Mouse (Mus musculus): ENCODE measurements at regions not wholly inside any gene's neighbourhood (a gene's known extent, or its start where the extent isn't known, plus 50 kb on each side); places are given as distances from the start of the nearest gene placed in this dataset.

GRCm38 (mm10) chr15:6934564-6934980, 59.8 kb upstream of the Osmr start:
- Histone ChIP-seq H3K9me3 (replicated peaks; ENCODE audit: control insufficient read depth, low read length) (no peaks in the 10 kb centered on the region), H3K36me3 (replicated peaks; ENCODE audit: control insufficient read depth, insufficient read depth, low read length) (no peaks in the 10 kb centered on the region), H3K27ac (ENCODE audit: low read depth) (0 out of 2 replicates have a peak overlapping the region, but pooled peaks have one; percentile 13), H3K27me3 (ENCODE audit: control insufficient read depth, insufficient read depth, low read length) (no peaks in the 10 kb centered on the region), H3K4me2 (ENCODE audit: low read depth, low read length) (no peak overlapping the region), H3K9ac (replicated peaks; ENCODE audit: low read depth, low read length) (no peak overlapping the region), H3K4me3 (ENCODE audit: low read depth, low read length) (no peak overlapping the region), H3K4me1 (ENCODE audit: control insufficient read depth, insufficient read depth) (no peaks in the 10 kb centered on the region)
- 53% methylated on average over 4 of the region's 4 CpGs for WGBS
- TF ChIP-seq CTCF (IDR thresholded peaks at IDR 0.05; ENCODE audit: low read depth) = peak; percentile 16; the same call in 1 of the 2 replicates
- no peak for TF ChIP-seq EP300 (IDR thresholded peaks at IDR 0.05; ENCODE audit: low read depth)
- ATAC-seq (ENCODE audit: insufficient read depth, low read depth) = peak; percentile 79
- peak; percentile 59 for DNase-seq (ENCODE audit: low spot score)

- Histone ChIP-seq H3K4me2 (ENCODE audit: low read depth, low read length) (no peak overlapping the region), H3K4me3 (ENCODE audit: low read depth, low read length) (no peak overlapping the region), H3K9me3 (replicated peaks; ENCODE audit: control insufficient read depth, low read length) (no peaks in the 10 kb centered on the region), H3K27me3 (ENCODE audit: control insufficient read depth, insufficient read depth, low read length) (no peaks in the 10 kb centered on the region), H3K4me1 (ENCODE audit: control insufficient read depth, insufficient read depth) (no peaks in the 10 kb centered on the region), H3K36me3 (replicated peaks; ENCODE audit: control insufficient read depth, insufficient read depth, low read length) (no peaks in the 10 kb centered on the region), H3K9ac (replicated peaks; ENCODE audit: low read depth, low read length) (no peak overlapping the region), H3K27ac (ENCODE audit: low read depth) (no peak overlapping the region)
- no peak for TF ChIP-seq EP300 (IDR thresholded peaks at IDR 0.05; ENCODE audit: low read depth)
- TF ChIP-seq CTCF (IDR thresholded peaks at IDR 0.05; ENCODE audit: low read depth) = no peak
- DNase-seq (ENCODE audit: low spot score) (no peak), ATAC-seq (ENCODE audit: insufficient read depth, low read depth) (no peak)
- WGBS = 59% methylated on average over 4 of the region's 4 CpGs
Measured at GRCm38 (mm10) chr15:6941491-6941890, 66.7 kb upstream of the Osmr start.

- no peaks in the 10 kb centered on the region for H3K9me3 ChIP-seq (replicated peaks; ENCODE audit: control insufficient read depth, low read length)
- TF ChIP-seq CTCF (IDR thresholded peaks at IDR 0.05; ENCODE audit: low read depth) (no peak), EP300 (IDR thresholded peaks at IDR 0.05; ENCODE audit: low read depth) (no peak)
Measured at GRCm38 (mm10) chr15:6949236-6949635, 74.5 kb upstream of the Osmr start.

GRCm38 (mm10) chr15:6949686-6950085, 74.9 kb upstream of the Osmr start:
- Histone ChIP-seq H3K4me2 (ENCODE audit: low read depth, low read length) (no peak overlapping the region), H3K9ac (replicated peaks; ENCODE audit: low read depth, low read length) (no peak overlapping the region), H3K4me3 (ENCODE audit: low read depth, low read length) (no peak overlapping the region), H3K27ac (ENCODE audit: low read depth) (no peak overlapping the region), H3K9me3 (replicated peaks; ENCODE audit: control insufficient read depth, low read length) (no peaks in the 10 kb centered on the region), H3K27me3 (ENCODE audit: control insufficient read depth, insufficient read depth, low read length) (no peaks in the 10 kb centered on the region), H3K4me1 (ENCODE audit: control insufficient read depth, insufficient read depth) (no peaks in the 10 kb centered on the region), H3K36me3 (replicated peaks; ENCODE audit: control insufficient read depth, insufficient read depth, low read length) (no peaks in the 10 kb centered on the region)
- TF ChIP-seq CTCF (IDR thresholded peaks at IDR 0.05; ENCODE audit: low read depth) = no peak
- no peak for TF ChIP-seq EP300 (IDR thresholded peaks at IDR 0.05; ENCODE audit: low read depth)
- DNase-seq (ENCODE audit: low spot score) (no peak), ATAC-seq (ENCODE audit: insufficient read depth, low read depth) (no peak)
- WGBS = 87% methylated on average over 1 of the region's 1 CpGs

More at GRCm38 (mm10) chr15:6949236-6949635, 74.5 kb upstream of the Osmr start:
- ATAC-seq (ENCODE audit: insufficient read depth, low read depth) (no peak), DNase-seq (ENCODE audit: low spot score) (no peak)
- Histone ChIP-seq H3K27me3 (ENCODE audit: control insufficient read depth, insufficient read depth, low read length) (no peaks in the 10 kb centered on the region), H3K27ac (ENCODE audit: low read depth) (no peak overlapping the region), H3K4me3 (ENCODE audit: low read depth, low read length) (no peak overlapping the region), H3K36me3 (replicated peaks; ENCODE audit: control insufficient read depth, insufficient read depth, low read length) (no peaks in the 10 kb centered on the region), H3K9ac (replicated peaks; ENCODE audit: low read depth, low read length) (no peak overlapping the region), H3K4me1 (ENCODE audit: control insufficient read depth, insufficient read depth) (no peaks in the 10 kb centered on the region), H3K4me2 (ENCODE audit: low read depth, low read length) (no peak overlapping the region)
- 66% methylated on average over 5 of the region's 5 CpGs for WGBS

- H3K4me2 ChIP-seq (ENCODE audit: low read depth, low read length) = no peak overlapping the region
- 79% methylated on average over 8 of the region's 8 CpGs for WGBS
- no peak for TF ChIP-seq CTCF (IDR thresholded peaks at IDR 0.05; ENCODE audit: low read depth)
- TF ChIP-seq EP300 (IDR thresholded peaks at IDR 0.05; ENCODE audit: low read depth) = no peak
Measured at GRCm38 (mm10) chr15:6950503-6950902, 75.7 kb upstream of the Osmr start.

GRCm38 (mm10) chr15:6953556-6953955, 78.8 kb upstream of the Osmr start:
- Histone ChIP-seq H3K4me3 (ENCODE audit: low read depth, low read length) (no peak overlapping the region), H3K9ac (replicated peaks; ENCODE audit: low read depth, low read length) (no peak overlapping the region), H3K27me3 (ENCODE audit: control insufficient read depth, insufficient read depth, low read length) (no peaks in the 10 kb centered on the region), H3K4me1 (ENCODE audit: control insufficient read depth, insufficient read depth) (no peaks in the 10 kb centered on the region), H3K36me3 (replicated peaks; ENCODE audit: control insufficient read depth, insufficient read depth, low read length) (no peaks in the 10 kb centered on the region), H3K9me3 (replicated peaks; ENCODE audit: control insufficient read depth, low read length) (no peaks in the 10 kb centered on the region), H3K27ac (ENCODE audit: low read depth) (no peak overlapping the region), H3K4me2 (ENCODE audit: low read depth, low read length) (no peak overlapping the region)
- ATAC-seq (ENCODE audit: insufficient read depth, low read depth) (no peak), DNase-seq (ENCODE audit: low spot score) (no peak)
- WGBS = 29% methylated on average over 7 of the region's 7 CpGs
- TF ChIP-seq CTCF (IDR thresholded peaks at IDR 0.05; ENCODE audit: low read depth) (no peak), EP300 (IDR thresholded peaks at IDR 0.05; ENCODE audit: low read depth) (no peak)

More at GRCm38 (mm10) chr15:6950503-6950902, 75.7 kb upstream of the Osmr start:
- Histone ChIP-seq H3K4me3 (ENCODE audit: low read depth, low read length) (no peak overlapping the region), H3K9me3 (replicated peaks; ENCODE audit: control insufficient read depth, low read length) (no peaks in the 10 kb centered on the region), H3K27me3 (ENCODE audit: control insufficient read depth, insufficient read depth, low read length) (no peaks in the 10 kb centered on the region), H3K27ac (ENCODE audit: low read depth) (no peak overlapping the region), H3K36me3 (replicated peaks; ENCODE audit: control insufficient read depth, insufficient read depth, low read length) (no peaks in the 10 kb centered on the region), H3K9ac (replicated peaks; ENCODE audit: low read depth, low read length) (no peak overlapping the region), H3K4me1 (ENCODE audit: control insufficient read depth, insufficient read depth) (no peaks in the 10 kb centered on the region)
- DNase-seq (ENCODE audit: low spot score) (no peak), ATAC-seq (ENCODE audit: insufficient read depth, low read depth) (no peak)

All from heart, postnatal 0 days (tissue).